Mouse (Mus musculus) NIH3T3 (cell line): ENCODE results near the gene Pdia2.
"Not testable (repeated sequence)": the region's sequence is repeated elsewhere in the genome, so short reads cannot be mapped to it uniquely, and the experiment has no call there.

ENCODE experiments used
- DNase-seq: peaks from one replicate; pipeline ENCODE4 v3.0.0-alpha.2; 2012; ENCODE audit warnings: low read depth

The Pdia2 gene

GRCm38 (mm10) chr17:26200831-26201705, 2.2 kb upstream of the Pdia2 start:
- DNase-seq, result peak; percentile 28

- DNase-seq, result no peak
Measured at GRCm38 (mm10) chr17:26192481-26193190, 6.3 kb downstream of the Pdia2 start.

DNA sequence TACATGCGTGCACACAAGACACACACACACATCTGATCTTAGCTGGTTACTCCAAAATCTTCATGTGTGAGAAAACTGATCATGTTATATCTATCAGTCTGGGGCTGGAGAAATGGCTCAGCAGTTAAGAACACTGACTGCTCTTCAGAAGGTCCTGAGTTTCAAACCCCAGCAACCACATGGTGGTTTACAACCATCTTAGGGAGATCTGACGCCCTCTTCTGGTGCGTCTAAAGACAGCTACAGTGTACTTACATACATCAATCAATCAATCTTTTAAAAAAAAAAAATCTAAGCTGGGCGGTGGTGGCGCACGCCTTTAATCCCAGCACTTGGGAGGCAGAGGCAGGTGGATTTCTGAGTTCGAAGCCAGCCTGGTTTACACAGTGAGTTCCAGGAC, 7.4 kb downstream of the Pdia2 start:
- DNase-seq, result peak; percentile 57

GRCm38 (mm10) chr17:26188091-26188805, 10.6 kb downstream of the Pdia2 start:
- no peak for DNase-seq

DNA sequence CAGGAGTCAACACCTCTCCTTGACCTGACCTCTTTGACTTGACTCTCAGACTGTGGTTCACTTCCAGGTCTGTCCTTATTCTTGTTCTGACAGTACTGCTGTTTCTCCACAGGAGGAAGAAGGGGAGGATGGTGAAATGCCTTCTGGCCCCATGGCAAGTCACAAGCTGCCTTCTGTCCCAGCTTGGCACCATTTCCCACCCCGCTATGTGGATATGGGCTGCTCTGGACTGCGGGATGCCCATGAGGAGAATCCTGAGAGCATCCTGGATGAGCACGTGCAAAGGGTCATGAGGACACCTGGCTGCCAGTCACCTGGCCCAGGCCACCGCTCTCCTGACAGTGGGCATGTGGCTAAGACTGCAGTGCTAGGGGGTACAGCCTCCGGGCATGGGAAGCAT, 11.3 kb downstream of the Pdia2 start:
- DNase-seq, result no peak

GRCm38 (mm10) chr17:26181179-26181578, 17.7 kb downstream of the Pdia2 start:
- DNase-seq, result no peak

- DNase-seq, result no peak
Measured at GRCm38 (mm10) chr17:26178611-26179010, 20.3 kb downstream of the Pdia2 start.

DNA sequence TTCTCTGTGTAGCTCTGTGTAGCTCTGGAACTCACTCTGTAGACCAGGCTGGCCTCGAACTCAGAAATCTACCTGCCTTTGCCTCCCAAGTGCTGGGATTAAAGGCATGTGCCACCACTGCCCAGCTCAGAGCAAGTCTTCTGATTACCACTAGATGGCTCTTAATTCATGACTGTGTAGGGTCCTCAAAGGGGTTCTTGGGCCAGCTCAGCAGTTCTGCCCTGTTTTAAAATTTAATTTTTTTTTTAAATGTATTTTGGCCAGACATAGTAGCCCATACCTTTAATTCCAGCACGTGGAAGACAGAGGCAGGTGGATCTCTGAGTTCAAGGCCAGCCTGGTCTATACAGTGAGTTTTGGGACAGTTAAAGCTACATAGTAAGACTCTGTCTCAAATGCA, 23.6 kb downstream of the Pdia2 start:
- not testable (repeated sequence) for DNase-seq

DNA sequence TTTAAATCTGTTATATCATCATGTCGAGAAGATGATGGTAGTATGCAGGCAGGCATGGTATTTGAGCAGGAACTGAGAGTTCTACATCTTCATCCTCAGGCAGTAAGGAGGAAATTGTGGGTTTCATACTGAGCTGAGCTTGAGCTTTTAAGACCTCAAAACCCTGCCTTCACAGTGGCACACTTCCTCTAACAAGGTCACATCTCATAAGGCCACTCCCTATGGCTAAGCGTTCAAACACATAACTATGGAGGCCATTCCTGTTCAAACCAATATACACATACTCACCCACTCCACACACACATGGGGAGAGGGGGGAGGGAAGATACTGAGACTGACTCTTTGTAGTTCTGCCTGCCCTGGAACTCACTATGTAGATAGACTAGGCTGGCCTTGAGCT, 30.8 kb downstream of the Pdia2 start:
- DNase-seq, result no peak

DNA sequence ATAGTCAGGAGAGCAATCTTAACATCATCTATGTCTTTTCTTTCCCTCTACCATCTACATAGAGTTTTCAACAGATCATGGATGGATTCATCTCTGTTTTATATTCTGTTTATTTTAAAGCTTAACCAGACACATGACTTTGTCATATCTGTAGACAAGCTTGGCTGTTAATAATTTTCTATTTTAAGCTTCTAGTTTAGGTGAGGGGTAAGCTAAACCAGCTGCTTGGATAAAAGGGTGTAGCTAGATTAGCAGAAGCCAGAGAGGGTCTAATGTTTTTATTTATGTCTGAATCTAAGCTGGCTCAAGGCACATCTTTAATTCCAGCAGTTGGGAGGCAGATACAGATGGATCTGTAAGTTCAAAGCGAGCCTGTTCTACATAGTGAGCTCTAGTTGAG, 36.2 kb downstream of the Pdia2 start:
- no peak for DNase-seq

- DNase-seq, result peak; percentile 50
Measured at GRCm38 (mm10) chr17:26151886-26152630, 46.8 kb downstream of the Pdia2 start.

DNA sequence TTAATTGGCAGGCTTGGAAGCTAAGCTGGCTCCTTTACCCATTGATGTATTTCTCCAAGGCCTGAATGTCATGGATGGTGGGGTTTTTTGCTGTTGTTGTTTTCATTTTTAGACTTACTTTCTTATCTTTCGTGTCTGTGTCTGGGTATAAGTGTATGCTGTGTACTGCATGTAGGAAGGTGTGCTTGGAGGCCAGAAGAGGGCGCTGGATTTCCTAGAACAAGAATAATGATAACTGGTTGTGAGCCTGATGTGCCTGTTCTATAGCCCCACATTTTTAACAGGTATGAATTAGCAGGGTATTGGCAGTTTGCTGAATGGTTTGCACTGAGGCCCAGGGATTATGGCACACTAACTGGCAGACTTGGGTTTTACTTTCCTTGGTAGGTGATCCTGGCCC, 49.8 kb downstream of the Pdia2 start:
- DNase-seq, result no peak
